Mouse (Mus musculus): ENCODE measurements around the gene Serpinh1.

- TF ChIP-seq CTCF (IDR thresholded peaks at IDR 0.05; ENCODE audit: extremely low read depth, insufficient read depth, low read length), result no peak
- no peak for TF ChIP-seq POLR2A (IDR thresholded peaks at IDR 0.05; ENCODE audit: extremely low read depth, insufficient read depth, low read length)
Measured at GRCm38 (mm10) chr7:99320524-99320923, 32.5 kb downstream of the Serpinh1 start.

All from cortical plate, adult 2 months (tissue).